Mouse (Mus musculus): ENCODE data around the gene Dgkg.

DNA sequence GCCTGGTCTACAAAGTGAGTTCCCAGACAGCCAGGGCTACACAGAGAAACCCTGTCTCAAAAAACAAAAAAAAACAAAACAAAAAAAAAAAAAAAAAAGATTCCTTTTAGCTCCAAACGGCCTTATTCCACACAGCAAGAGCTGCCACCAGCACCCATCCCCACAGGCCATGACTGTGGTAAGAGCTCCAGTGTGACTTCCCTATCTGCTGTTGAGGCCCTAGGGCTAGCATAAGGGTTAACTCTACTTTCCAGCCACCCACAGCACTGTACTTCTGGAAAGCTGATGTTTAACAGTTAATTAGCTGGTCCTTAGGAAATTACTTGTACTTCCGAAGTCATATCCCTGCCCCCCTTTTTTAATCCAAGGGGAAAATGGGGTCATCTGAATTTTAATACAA is 225.7 kb downstream of the Dgkg start:
- no peak for TF ChIP-seq CTCF (IDR thresholded peaks at IDR 0.05; ENCODE audit: low read depth)
- TF ChIP-seq EP300 (IDR thresholded peaks at IDR 0.05; ENCODE audit: low read depth): no peak
